Mouse (Mus musculus): Measurements from ENCODE around the gene Gm2163. TPM values are rescaled to one million over a fixed set of nuclear protein-coding genes. Genes with fewer than 3 reads are reported as not detected.
"Not testable (repeated sequence)": the region's sequence is repeated elsewhere in the genome, so short reads cannot be mapped to it uniquely, and the experiment has no call there.

Gene Gm2163
- polyA plus RNA-seq (2016; fragmentation: Nextera tagmentation; extraction: Ambion mirVana) = 0.16 TPM in 1 of 2 replicates, not detected in the other

- WGBS = no CpG with 5 or more reads among the region's 5 CpGs
These were observed at the start of gene Gm2163 for GRCm38 (mm10) chr4:42466452-42466851. TSS of gene Gm2163 (plus strand) at chr4:42466752.

GRCm38 (mm10) chr4:42439078-42439477 is 27.5 kb upstream of the Gm2163 start, which contains the start of gene Gm21586:
TSS of gene Gm21586 (plus strand) at chr4:42439378.
- H3K27ac ChIP-seq (replicated peaks); H3K4me3 ChIP-seq; DNase-seq (ENCODE audit: low spot score); H3K9me3 ChIP-seq; H3K36me3 ChIP-seq (replicated peaks); H3K27me3 ChIP-seq (replicated peaks; ENCODE audit: low read depth, poor library complexity, severe bottlenecking); H3K4me1 ChIP-seq: not testable (repeated sequence)
- WGBS = no CpG with 5 or more reads among the region's 18 CpGs

More at GRCm38 (mm10) chr4:42466452-42466851, at the start of gene Gm2163:
- not testable (repeated sequence) for H3K36me3 ChIP-seq (replicated peaks); H3K4me3 ChIP-seq; H3K27me3 ChIP-seq (replicated peaks; ENCODE audit: low read depth, poor library complexity, severe bottlenecking); H3K4me1 ChIP-seq; DNase-seq (ENCODE audit: low spot score); H3K27ac ChIP-seq (replicated peaks); H3K9me3 ChIP-seq

GRCm38 (mm10) chr4:42528075-42528474 is 61.5 kb downstream of the Gm2163 start, which contains the start of gene Fam205a2:
TSS of gene Fam205a2 (minus strand) at chr4:42528175.
- WGBS = no CpG with 5 or more reads among the region's 1 CpGs
- not testable (repeated sequence) for H3K9me3 ChIP-seq; DNase-seq (ENCODE audit: low spot score); H3K4me1 ChIP-seq; H3K4me3 ChIP-seq; H3K27me3 ChIP-seq (replicated peaks; ENCODE audit: low read depth, poor library complexity, severe bottlenecking); H3K27ac ChIP-seq (replicated peaks); H3K36me3 ChIP-seq (replicated peaks)

- no CpG with 5 or more reads among the region's 5 CpGs for WGBS
- DNase-seq (ENCODE audit: low spot score) = not testable (repeated sequence)
These were observed 145.3 kb downstream of the Gm2163 start, which contains the start of gene Gm10591 for GRCm38 (mm10) chr4:42611895-42612294. TSS of gene Gm10591 (plus strand) at chr4:42612195.

GRCm38 (mm10) chr4:42629419-42629818 is 162.9 kb downstream of the Gm2163 start, which contains the start of gene Gm2564:
TSS of gene Gm2564 (plus strand) at chr4:42629719.
- WGBS = no CpG with 5 or more reads among the region's 8 CpGs

More at GRCm38 (mm10) chr4:42611895-42612294, 145.3 kb downstream of the Gm2163 start, which contains the start of gene Gm10591:
- H3K27ac ChIP-seq (replicated peaks); H3K36me3 ChIP-seq (replicated peaks); H3K4me1 ChIP-seq; H3K27me3 ChIP-seq (replicated peaks; ENCODE audit: low read depth, poor library complexity, severe bottlenecking); H3K4me3 ChIP-seq; H3K9me3 ChIP-seq: not testable (repeated sequence)

More at GRCm38 (mm10) chr4:42629419-42629818, 162.9 kb downstream of the Gm2163 start, which contains the start of gene Gm2564:
- H3K27ac ChIP-seq (replicated peaks); H3K4me3 ChIP-seq; H3K27me3 ChIP-seq (replicated peaks; ENCODE audit: low read depth, poor library complexity, severe bottlenecking); H3K9me3 ChIP-seq; DNase-seq (ENCODE audit: low spot score); H3K4me1 ChIP-seq; H3K36me3 ChIP-seq (replicated peaks): not testable (repeated sequence)

Other genes starting within 250 kb of the Gm2163 start
- gene Gm10600, start 226.1 kb upstream of the Gm2163 start, polyA plus RNA-seq (2016; fragmentation: Nextera tagmentation; extraction: Ambion mirVana) = not detected in 2 replicates
- gene Ccl21b, start 211.0 kb upstream of the Gm2163 start, polyA plus RNA-seq (2016; fragmentation: Nextera tagmentation; extraction: Ambion mirVana) = not detected in 2 replicates
- not detected in 2 replicates for gene Gm21953, start 172.5 kb upstream of the Gm2163 start, polyA plus RNA-seq (2016; fragmentation: Nextera tagmentation; extraction: Ambion mirVana)
- gene Fam205a3, start 148.4 kb upstream of the Gm2163 start, polyA plus RNA-seq (2016; fragmentation: Nextera tagmentation; extraction: Ambion mirVana) = not detected in 2 replicates
- gene Gm21586, start 27.4 kb upstream of the Gm2163 start, polyA plus RNA-seq (2016; fragmentation: Nextera tagmentation; extraction: Ambion mirVana) = not detected in 2 replicates
- not detected in 2 replicates for gene Fam205a2, start 61.4 kb downstream of the Gm2163 start, polyA plus RNA-seq (2016; fragmentation: Nextera tagmentation; extraction: Ambion mirVana)
- gene Gm10591, start 145.4 kb downstream of the Gm2163 start, polyA plus RNA-seq (2016; fragmentation: Nextera tagmentation; extraction: Ambion mirVana) = not detected in 2 replicates
- not detected in 2 replicates for gene Gm2564, start 163.0 kb downstream of the Gm2163 start, polyA plus RNA-seq (2016; fragmentation: Nextera tagmentation; extraction: Ambion mirVana)
- gene Ccl27b, start 188.5 kb downstream of the Gm2163 start, polyA plus RNA-seq (2016; fragmentation: Nextera tagmentation; extraction: Ambion mirVana) = not detected in 2 replicates
- gene Il11ra2, start 195.1 kb downstream of the Gm2163 start, polyA plus RNA-seq (2016; fragmentation: Nextera tagmentation; extraction: Ambion mirVana) = 0.11 TPM in 1 of 2 replicates, not detected in the other